Mouse (Mus musculus) kidney, embryonic 14.5 days (tissue): ENCODE data around the gene Abr. TPM values are rescaled to one million over a fixed set of nuclear protein-coding genes. Genes with fewer than 3 reads are reported as not detected.
A peak's percentile ranks its signal among the peaks of the same experiment; 100 is the strongest.

Source experiments
- ATAC-seq: fragments of 200-750 bp; cut with Nextera tagmentation; 2 replicates; pipeline ENCODE4 v1.8.0; 2017; ENCODE audit warnings: moderate number of reproducible peaks, mild to moderate bottlenecking, moderate TSS enrichment, moderate library complexity; ENCODE audit not compliant: low FRiP score, low TSS enrichment
- H3K27ac ChIP-seq: fragments of 300-500 bp; sonication (generic); 2 replicates; pipeline ENCODE4 v1.5.1; 2014; ENCODE audit warnings: low read depth, mild to moderate bottlenecking, low read length, moderate library complexity, mixed read lengths
- H3K27me3 ChIP-seq: fragments of 300-500 bp; sonication (generic); 2 replicates; pipeline ENCODE4 v1.6.1; 2014; ENCODE audit warnings: mild to moderate bottlenecking, low read length; ENCODE audit not compliant: control insufficient read depth, insufficient read depth
- H3K36me3 ChIP-seq: fragments of 300-500 bp; sonication (generic); 2 replicates; pipeline ENCODE4 v1.6.1; 2014; ENCODE audit warnings: low read length, mixed read lengths; ENCODE audit not compliant: control insufficient read depth, insufficient read depth
- H3K4me1 ChIP-seq: fragments of 300-500 bp; sonication (generic); 2 replicates; pipeline ENCODE4 v1.6.1; 2014; ENCODE audit warnings: low read length, mixed read lengths; ENCODE audit not compliant: control insufficient read depth, insufficient read depth
- H3K4me2 ChIP-seq: fragments of 300-500 bp; sonication (generic); replicated peaks from 2 replicates; pipeline ENCODE4 v1.6.1; 2014; ENCODE audit warnings: low read depth, mild to moderate bottlenecking, low read length
- H3K4me3 ChIP-seq: fragments of 300-500 bp; sonication (generic); 2 replicates; pipeline ENCODE4 v1.5.1; 2014; ENCODE audit warnings: mild to moderate bottlenecking, low read length
- H3K9ac ChIP-seq: fragments of 300-500 bp; sonication (generic); 2 replicates; pipeline ENCODE4 v1.6.1; 2014; ENCODE audit warnings: low read depth, mild to moderate bottlenecking, low read length, moderate library complexity
- H3K9me3 ChIP-seq: fragments of 300-500 bp; sonication (generic); 2 replicates; pipeline ENCODE4 v1.6.1; 2016; ENCODE audit warnings: low read length; ENCODE audit not compliant: control insufficient read depth
- WGBS: fragments of 180-500 bp; shearing (Covaris S2); extraction: QIAGEN DNeasy Blood & Tissue Kit; methylation state at CpG from one replicate; pipeline ENCODE4 v1.1.7; 2014; 5-methylcytosine and 5-hydroxymethylcytosine counted together
- polyA plus RNA-seq: library from polyadenylated mRNA; unstranded; fragments of >200 nt; fragmentation: Nextera tagmentation; extraction: Ambion mirVana; gene quantifications from 2 replicates; pipeline ENCODE4 v1.2.1, GENCODE M21; 2014

The Abr gene
- polyA plus RNA-seq, 1 experiment from 2014 or later: 57.7 TPM

DNA sequence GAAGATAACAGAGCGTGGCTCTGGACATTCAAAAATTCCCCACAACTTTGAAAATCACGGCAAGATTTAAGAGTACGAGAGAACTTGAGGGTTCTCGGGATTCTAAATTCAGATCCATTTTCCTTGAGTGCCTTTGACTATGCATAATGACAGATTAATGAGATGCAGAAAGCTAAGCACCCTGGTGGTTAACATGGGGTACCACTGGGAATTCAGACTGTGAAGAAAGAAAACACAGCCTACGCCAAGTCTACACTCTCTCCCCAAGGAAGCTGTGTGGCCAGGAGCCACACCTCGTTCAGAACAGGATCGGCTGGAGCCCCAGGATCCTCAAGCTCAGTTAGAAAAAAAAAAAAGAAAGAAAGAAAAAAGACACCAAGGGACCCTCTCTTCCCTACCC is 229.6 kb downstream of the Abr start:
- Histone ChIP-seq H3K4me3 (no peak overlapping the region), H3K36me3 (no peaks in the 10 kb centered on the region), H3K9me3 (peaks cover 10% of the 10 kb centered on the region), H3K4me2 (no peak overlapping the region), H3K27me3 (no peaks in the 10 kb centered on the region), H3K4me1 (0 out of 2 replicates have a peak, but pooled peaks cover 3% of the 10 kb centered on the region), H3K9ac (no peak overlapping the region), H3K27ac (no peak overlapping the region)
- 82% methylated on average over 7 of the region's 7 CpGs for WGBS
- no peak for ATAC-seq

DNA sequence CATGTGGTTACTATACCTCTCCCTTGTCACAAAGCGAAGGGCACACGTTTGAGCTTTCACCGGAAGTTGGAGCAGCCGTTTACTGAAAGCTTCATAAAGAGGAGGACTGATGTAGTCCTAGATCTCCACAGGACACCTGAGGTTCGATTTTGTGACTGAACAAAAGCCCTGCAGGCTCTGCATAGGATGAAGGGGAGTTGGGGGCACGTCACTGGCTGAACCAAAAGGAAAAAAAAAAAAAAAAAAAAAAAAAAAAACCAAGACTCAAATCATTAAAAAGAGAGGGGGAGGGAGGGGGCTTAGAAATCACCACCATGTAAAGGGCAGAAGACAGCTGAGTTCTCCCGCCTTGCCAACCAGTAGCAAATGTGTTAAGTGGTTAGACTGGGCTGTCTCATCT is 233.4 kb downstream of the Abr start:
- 0 out of 2 replicates have a peak, but pooled peaks cover 9% of the 10 kb centered on the region for H3K4me1 ChIP-seq
- H3K4me3 ChIP-seq: no peak overlapping the region
- no peak overlapping the region for H3K4me2 ChIP-seq
- no peak for ATAC-seq
- no peaks in the 10 kb centered on the region for H3K36me3 ChIP-seq
- H3K27ac ChIP-seq: no peak overlapping the region
- H3K9ac ChIP-seq: no peak overlapping the region
- H3K9me3 ChIP-seq: peaks cover 10% of the 10 kb centered on the region
- H3K27me3 ChIP-seq: no peaks in the 10 kb centered on the region
- 50% methylated on average over 7 of the region's 7 CpGs for WGBS

DNA sequence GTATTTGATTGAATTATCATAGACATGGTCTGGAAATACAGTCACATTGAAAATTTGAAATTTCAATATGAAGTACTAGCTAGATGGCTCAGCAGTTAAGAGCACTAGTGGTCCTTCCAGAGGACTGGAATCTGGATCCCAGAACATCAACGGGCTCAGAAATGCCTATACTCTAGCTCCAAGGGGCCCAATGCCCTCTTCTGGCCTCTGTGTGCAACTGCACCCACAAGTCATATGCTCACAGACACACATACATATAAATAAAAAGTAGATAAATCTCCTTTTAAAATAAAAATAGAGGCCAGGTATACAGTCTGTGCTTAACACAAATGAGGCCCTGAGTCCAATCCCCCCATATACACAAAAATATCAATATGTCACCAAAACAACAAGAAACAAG is 235.0 kb downstream of the Abr start:
- 100% methylated on average over 1 of the region's 1 CpGs for WGBS
- H3K9me3 ChIP-seq: peaks cover 8% of the 10 kb centered on the region
- H3K4me3 ChIP-seq: no peak overlapping the region
- peaks cover 16% of the 10 kb centered on the region; the same call in 1 of the 2 replicates for H3K4me1 ChIP-seq
- H3K4me2 ChIP-seq: no peak overlapping the region
- no peaks in the 10 kb centered on the region for H3K36me3 ChIP-seq
- no peak for ATAC-seq
- no peak overlapping the region for H3K9ac ChIP-seq
- H3K27me3 ChIP-seq: no peaks in the 10 kb centered on the region
- no peak overlapping the region for H3K27ac ChIP-seq

DNA sequence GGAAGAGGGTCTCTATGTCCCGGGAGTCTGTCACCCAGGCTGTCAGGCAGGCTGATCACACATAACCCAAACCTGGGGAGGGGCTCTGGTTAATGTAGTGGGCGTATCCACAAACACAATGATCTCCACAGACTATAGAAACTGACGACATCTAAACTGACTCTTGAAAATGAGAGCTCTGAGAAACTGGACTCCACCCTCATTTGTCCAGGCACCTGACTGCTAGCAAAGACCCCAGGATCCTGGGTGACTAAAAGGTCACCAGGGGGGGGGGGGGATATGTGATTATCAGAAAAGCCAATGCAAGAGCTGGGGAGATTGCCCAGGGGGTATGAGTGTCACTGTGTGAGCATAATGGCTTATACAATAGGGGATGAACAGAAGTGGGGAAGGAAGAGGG is 236.4 kb downstream of the Abr start:
- Histone ChIP-seq H3K9me3 (0 out of 2 replicates have a peak, but pooled peaks cover 1% of the 10 kb centered on the region), H3K4me1 (peaks cover 16% of the 10 kb centered on the region; the same call in 1 of the 2 replicates), H3K36me3 (no peaks in the 10 kb centered on the region), H3K4me3 (no peak overlapping the region), H3K4me2 (no peak overlapping the region), H3K9ac (no peak overlapping the region), H3K27me3 (no peaks in the 10 kb centered on the region), H3K27ac (no peak overlapping the region)
- WGBS: 46% methylated on average over 3 of the region's 3 CpGs
- ATAC-seq: no peak

DNA sequence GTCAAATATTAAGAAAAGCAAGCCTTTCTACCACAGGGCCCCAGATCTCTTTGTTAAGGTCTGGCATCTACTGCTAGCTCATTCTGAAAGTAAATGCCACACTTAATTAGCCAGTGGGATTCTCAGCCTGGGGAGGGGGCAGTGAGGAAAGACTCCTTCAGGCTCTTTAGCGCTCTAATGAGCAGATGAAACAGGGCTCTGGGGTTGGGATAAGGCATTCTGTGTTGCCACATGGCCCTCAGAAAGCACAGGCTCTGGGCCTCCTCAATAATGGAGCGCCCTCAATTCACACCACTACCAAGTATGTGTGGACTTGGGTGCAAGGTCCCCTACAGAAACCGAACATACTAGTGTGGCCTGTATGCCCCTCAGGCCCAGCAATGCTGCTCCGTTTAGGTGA is 237.1 kb downstream of the Abr start:
- H3K9me3 ChIP-seq: no peaks in the 10 kb centered on the region
- H3K36me3 ChIP-seq: no peaks in the 10 kb centered on the region
- no peak overlapping the region for H3K27ac ChIP-seq
- peaks cover 23% of the 10 kb centered on the region for H3K4me1 ChIP-seq
- WGBS: 74% methylated on average over 4 of the region's 4 CpGs
- H3K27me3 ChIP-seq: no peaks in the 10 kb centered on the region
- no peak for ATAC-seq
- no peak overlapping the region for H3K4me3 ChIP-seq
- H3K9ac ChIP-seq: no peak overlapping the region
- H3K4me2 ChIP-seq: no peak overlapping the region

DNA sequence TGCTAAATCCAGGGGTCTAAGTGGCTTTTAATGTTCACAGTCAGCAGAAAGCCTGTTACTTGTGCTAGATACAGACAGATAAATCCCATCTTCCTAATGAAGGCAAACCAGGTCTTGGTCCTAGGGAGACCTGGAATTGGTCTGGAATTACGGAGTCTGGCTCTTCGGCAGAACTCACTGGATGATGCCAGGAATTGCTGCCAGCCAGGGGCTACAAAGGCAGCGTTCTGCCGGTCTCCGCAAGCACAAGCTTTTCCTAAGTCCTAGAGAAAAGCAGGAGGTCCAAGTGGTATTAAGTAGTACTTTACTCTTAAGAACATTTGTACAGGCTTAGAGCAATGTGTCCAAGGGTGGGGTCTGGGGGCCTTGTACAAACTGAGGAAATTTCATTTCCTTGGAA is 237.8 kb downstream of the Abr start:
- Histone ChIP-seq H3K9ac (no peak overlapping the region), H3K27ac (no peak overlapping the region), H3K27me3 (no peaks in the 10 kb centered on the region), H3K4me2 (no peak overlapping the region), H3K4me1 (peaks cover 28% of the 10 kb centered on the region), H3K9me3 (no peaks in the 10 kb centered on the region), H3K36me3 (no peaks in the 10 kb centered on the region), H3K4me3 (no peak overlapping the region)
- no peak for ATAC-seq
- 93% methylated on average over 5 of the region's 5 CpGs for WGBS

DNA sequence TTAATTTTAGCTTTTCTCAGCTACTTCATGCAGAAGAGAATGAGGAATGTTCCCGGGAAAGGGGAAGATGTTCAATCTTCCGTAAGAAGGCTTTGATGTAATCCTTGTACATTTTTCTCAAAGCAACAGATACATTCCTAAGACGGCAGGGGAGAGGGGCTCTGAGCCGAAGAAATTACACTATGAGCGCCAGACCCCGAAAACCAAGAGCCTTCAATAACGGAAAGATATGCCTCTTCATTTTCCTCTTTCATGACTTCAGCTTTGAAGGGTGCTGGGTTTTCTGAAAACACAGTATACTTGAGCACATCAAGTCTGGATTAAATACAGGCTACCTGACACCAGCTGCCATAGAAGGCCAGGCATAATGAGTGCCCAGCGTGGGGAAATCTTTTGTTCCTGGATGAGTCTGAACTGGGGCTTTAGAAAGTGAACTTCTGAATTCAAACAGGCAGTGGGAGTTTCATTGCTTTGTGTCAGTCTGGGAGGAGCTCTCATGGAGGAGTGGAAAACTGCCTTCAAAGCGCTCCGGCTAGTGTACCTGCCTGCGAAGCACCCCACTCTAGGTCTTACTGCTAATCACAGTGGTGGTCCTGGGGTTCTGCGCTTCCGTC is 239.3 kb downstream of the Abr start:
- ATAC-seq: no peak
- Histone ChIP-seq H3K9ac (no peak overlapping the region), H3K27me3 (no peaks in the 10 kb centered on the region), H3K9me3 (no peaks in the 10 kb centered on the region), H3K27ac (no peak overlapping the region), H3K36me3 (no peaks in the 10 kb centered on the region), H3K4me2 (no peak overlapping the region), H3K4me1 (peaks cover 25% of the 10 kb centered on the region), H3K4me3 (no peak overlapping the region)
- WGBS: 59% methylated on average over 13 of the region's 13 CpGs

DNA sequence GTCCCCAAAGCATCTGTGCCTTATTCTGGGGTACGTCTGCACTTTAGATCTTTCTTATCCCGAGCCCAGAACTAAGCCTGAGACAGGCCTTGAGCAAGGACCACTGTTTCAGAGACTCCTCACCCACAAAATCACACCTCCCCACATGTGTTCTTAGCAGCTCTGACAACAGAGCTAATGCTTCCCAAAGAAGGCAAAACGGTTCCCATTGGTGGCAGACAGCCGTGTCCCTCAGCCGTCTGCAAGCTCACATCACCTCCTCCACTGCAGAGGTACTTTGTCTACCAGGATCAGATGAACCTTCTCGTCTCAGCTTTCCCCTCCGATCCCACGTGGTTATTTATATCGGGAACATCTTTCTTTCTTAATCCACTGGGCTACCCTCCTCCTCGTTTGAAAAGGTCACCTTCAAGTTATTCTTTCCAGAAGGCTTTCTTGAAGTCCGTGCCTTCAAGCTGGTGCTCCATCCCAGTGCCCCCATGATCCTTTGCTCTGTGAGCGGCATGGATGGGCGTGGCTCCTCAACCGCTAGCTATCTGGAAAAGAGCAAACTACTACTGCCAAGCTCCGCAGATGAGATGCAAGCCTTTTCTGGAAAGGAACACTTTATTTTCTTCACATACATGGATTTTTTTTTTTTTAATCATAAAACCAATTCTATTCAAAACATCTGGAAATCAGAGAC is 240.8 kb downstream of the Abr start:
- Histone ChIP-seq H3K36me3 (no peaks in the 10 kb centered on the region), H3K9ac (no peak overlapping the region), H3K4me2 (no peak overlapping the region), H3K4me3 (no peak overlapping the region), H3K9me3 (no peaks in the 10 kb centered on the region), H3K27ac (no peak overlapping the region), H3K27me3 (no peaks in the 10 kb centered on the region), H3K4me1 (peaks cover 25% of the 10 kb centered on the region)
- WGBS: 55% methylated on average over 15 of the region's 15 CpGs
- no peak for ATAC-seq

DNA sequence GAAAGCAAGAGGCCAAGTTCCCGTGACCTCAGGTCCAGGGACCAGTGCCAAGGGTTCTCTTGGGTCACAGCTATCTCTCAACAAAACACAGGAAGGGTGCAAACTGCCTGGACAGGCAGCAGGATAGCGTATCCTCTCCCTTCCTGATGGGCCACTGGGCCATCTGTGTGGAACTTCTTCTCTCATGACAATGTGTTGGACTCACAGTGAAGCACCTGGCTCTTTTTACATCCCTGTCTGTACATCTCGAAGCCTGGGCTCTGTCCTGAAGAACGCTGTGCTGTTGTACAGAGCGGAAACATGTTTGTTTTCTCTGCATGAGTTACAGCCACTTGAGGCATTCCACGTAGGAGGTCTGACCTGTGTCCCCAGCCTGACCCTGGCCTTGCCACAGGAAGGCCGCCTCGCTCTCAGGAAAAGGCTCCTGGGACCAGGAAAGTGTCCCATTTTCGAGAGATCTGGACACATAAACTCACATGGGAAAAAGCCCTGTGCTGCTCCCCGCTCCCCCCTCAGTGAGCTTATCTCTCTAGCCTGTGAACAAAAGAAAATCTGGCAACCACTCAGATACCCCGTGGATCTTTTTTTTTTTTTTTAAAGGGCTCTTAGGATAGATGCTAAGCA is 242.1 kb downstream of the Abr start:
- ATAC-seq: peak; percentile 80
- Histone ChIP-seq H3K4me1 (peaks cover 34% of the 10 kb centered on the region), H3K4me2 (no peak overlapping the region), H3K4me3 (no peak overlapping the region), H3K27ac (peak overlapping the region; percentile 71), H3K36me3 (no peaks in the 10 kb centered on the region), H3K9me3 (no peaks in the 10 kb centered on the region), H3K27me3 (no peaks in the 10 kb centered on the region), H3K9ac (no peak overlapping the region)
- WGBS: 13% methylated on average over 11 of the region's 11 CpGs
